Mouse (Mus musculus) frontal cortex, postnatal 25 days (tissue): ENCODE results near the gene Cyp3a16.
"Not testable (repeated sequence)": the region's sequence is repeated elsewhere in the genome, so short reads cannot be mapped to it uniquely, and the experiment has no call there.

Source experiments
- DNase-seq, 2 experiments: peaks; one replicate each; pipeline ENCODE4 v3.0.0; 2022; ENCODE audit warnings: low spot score in 2 of 2

The Cyp3a16 gene

GRCm38 (mm10) chr5:145469623-145470022 is at the start of gene Cyp3a16:
TSS of gene Cyp3a16 (minus strand) at chr5:145469723.
- DNase-seq: not testable (repeated sequence)

- no peak for DNase-seq
Measured at GRCm38 (mm10) chr5:145490300-145490699, 20.8 kb upstream of the Cyp3a16 start.

GRCm38 (mm10) chr5:145464304-145465088 is 5.0 kb downstream of the Cyp3a16 start:
- DNase-seq: no peak

GRCm38 (mm10) chr5:145462321-145462720 is 7.2 kb downstream of the Cyp3a16 start:
- no peak for DNase-seq

- no peak for DNase-seq
Measured at GRCm38 (mm10) chr5:145454389-145454788, 15.1 kb downstream of the Cyp3a16 start.

- no peak for DNase-seq
Measured at GRCm38 (mm10) chr5:145433688-145434087, 35.8 kb downstream of the Cyp3a16 start.

- DNase-seq: no peak
Measured at GRCm38 (mm10) chr5:145431004-145431403, 38.5 kb downstream of the Cyp3a16 start.

- DNase-seq: no peak
Measured at GRCm38 (mm10) chr5:145422287-145422686, 47.2 kb downstream of the Cyp3a16 start.

GRCm38 (mm10) chr5:145415416-145415815 is 54.1 kb downstream of the Cyp3a16 start:
- not testable (repeated sequence) for DNase-seq
